Mouse (Mus musculus) kidney, adult 2 months (tissue): ENCODE measurements around the gene Dapk1. TPM values are rescaled to one million over a fixed set of nuclear protein-coding genes. Genes with fewer than 3 reads are reported as not detected.
A peak's percentile ranks its signal among the peaks of the same experiment; 100 is the strongest.

ENCODE experiments used
- DNase-seq: peaks from one replicate; pipeline ENCODE4 v3.0.0; 2021
- H3K27ac ChIP-seq: fragments of 200-500 bp; 2 replicates; pipeline ENCODE4 v1.5.1; 2012; ENCODE audit warnings: low read depth, low read length, control low read depth, inconsistent platforms; ENCODE audit not compliant: insufficient read depth
- H3K27me3 ChIP-seq: fragments of 200-500 bp; replicated peaks from 2 replicates; pipeline ENCODE4 v1.6.1; 2012; ENCODE audit warnings: mild to moderate bottlenecking, moderate library complexity, low read length, inconsistent platforms; ENCODE audit not compliant: control insufficient read depth, insufficient read depth
- H3K36me3 ChIP-seq: fragments of 200-500 bp; 2 replicates; pipeline ENCODE4 v1.6.1; 2012; ENCODE audit warnings: mild to moderate bottlenecking, moderate library complexity, low read length, inconsistent platforms; ENCODE audit not compliant: control insufficient read depth, insufficient read depth
- H3K4me1 ChIP-seq: fragments of 200-500 bp; 2 replicates; pipeline ENCODE4 v1.6.1; 2011; ENCODE audit warnings: low read length; ENCODE audit not compliant: control insufficient read depth, insufficient read depth
- H3K4me3 ChIP-seq: fragments of 200-500 bp; 2 replicates; pipeline ENCODE4 v1.5.1; 2011; ENCODE audit warnings: mild to moderate bottlenecking, low read depth, low read length, control low read depth; ENCODE audit not compliant: insufficient read depth
- CTCF ChIP-seq: fragments of 200-500 bp; conservative IDR thresholded peaks from 2 replicates; pipeline ENCODE4 v1.5.1; 2011; ENCODE audit warnings: low read depth, mild to moderate bottlenecking, control low read depth, low read length, moderate library complexity, mixed read lengths; ENCODE audit not compliant: insufficient read depth, insufficient read length
- POLR2A ChIP-seq: fragments of 200-500 bp; IDR thresholded peaks from one replicate; pipeline ENCODE4 v1.6.1; 2011; ENCODE audit warnings: low read depth, low read length, control low read depth
- WGBS: fragments of 180-500 bp; shearing (Covaris S2); methylation state at CpG from one replicate; pipeline ENCODE4 v1.1.7; 2018; 5-methylcytosine and 5-hydroxymethylcytosine counted together
- polyA plus RNA-seq: library from polyadenylated mRNA; depleted of rRNA; stranded (reverse); fragments of >200 nt; gene quantifications from 2 replicates; pipeline ENCODE4 v1.2.3, GENCODE M21; 2012

The Dapk1 gene
- polyA plus RNA-seq, 1 experiment = 39.5 TPM

DNA sequence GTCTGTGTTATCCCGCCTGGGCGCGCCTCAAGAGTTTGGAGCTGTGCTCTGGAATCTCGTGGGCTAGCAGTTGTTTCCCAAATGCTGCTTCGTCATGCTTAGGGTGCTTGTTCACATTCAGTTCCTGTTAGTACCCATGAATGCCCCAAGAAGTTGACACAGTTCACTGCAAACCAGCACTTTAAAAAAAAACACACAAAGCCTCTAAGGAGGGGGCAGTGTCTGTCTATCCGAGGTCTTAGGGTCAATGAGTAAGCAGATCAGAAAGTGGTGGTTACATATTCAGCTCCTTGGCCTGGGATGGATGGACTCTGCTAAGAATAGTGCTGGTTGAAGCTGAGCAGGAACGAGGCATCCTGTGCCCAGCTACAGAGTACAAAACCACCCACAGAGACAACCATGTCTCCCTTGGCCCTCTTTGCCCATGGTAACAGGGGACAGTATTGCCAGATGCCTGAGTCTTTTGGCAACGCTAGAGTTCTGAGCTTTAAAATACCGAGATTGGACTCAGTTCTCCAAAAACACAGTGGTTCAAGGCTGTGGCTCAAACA, 59.0 kb downstream of the Dapk1 start:
- WGBS = 38% methylated on average over 9 of the region's 9 CpGs
- DNase-seq = peak; percentile 72
- Histone ChIP-seq H3K4me3 (no peak overlapping the region), H3K27ac (peak overlapping the region; percentile 49; the same call in 1 of the 2 replicates), H3K36me3 (no peaks in the 10 kb centered on the region), H3K27me3 (no peaks in the 10 kb centered on the region), H3K4me1 (peaks cover 46% of the 10 kb centered on the region)
- TF ChIP-seq POLR2A = no peak
- no peak for TF ChIP-seq CTCF

DNA sequence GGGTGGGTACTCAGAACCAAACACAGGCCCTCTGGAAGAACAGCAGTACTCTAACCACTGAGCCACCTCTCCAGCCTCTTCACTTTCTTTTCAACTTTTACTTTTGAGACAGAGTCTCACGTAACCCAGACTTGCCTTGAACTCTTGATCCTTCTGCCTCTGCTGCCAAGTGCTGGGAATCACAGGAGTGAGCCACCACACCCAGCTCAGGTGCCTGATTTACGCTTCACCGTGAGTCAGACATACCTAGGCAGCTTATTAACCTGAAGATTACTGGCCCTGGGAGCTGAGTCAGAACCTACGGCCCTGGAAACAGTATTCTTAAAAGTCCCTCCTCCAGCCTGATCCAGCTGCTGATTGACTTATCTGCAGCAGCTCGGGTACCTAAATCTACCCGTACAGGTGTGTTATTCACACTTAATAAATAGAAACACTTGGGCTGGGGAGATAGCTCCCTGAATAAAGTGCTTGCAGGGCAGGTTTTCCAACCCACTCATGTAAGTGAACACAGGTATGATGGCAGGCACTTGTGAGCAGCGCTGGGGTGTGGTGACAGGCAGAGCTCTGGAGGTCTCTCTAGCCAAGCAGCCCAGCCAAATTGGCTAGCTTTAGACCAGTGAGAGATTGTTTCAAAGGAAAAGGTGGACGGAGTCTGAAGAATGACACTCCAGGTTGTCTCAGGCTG, 60.9 kb downstream of the Dapk1 start:
- peak; percentile 68 for DNase-seq
- TF ChIP-seq CTCF (no peak), POLR2A (no peak)
- Histone ChIP-seq H3K4me1 (peaks cover 47% of the 10 kb centered on the region), H3K27me3 (no peaks in the 10 kb centered on the region), H3K27ac (peak overlapping the region; percentile 9; the same call in 1 of the 2 replicates), H3K4me3 (no peak overlapping the region), H3K36me3 (no peaks in the 10 kb centered on the region)
- WGBS = 57% methylated on average over 8 of the region's 8 CpGs

GRCm38 (mm10) chr13:60664058-60664457, 62.3 kb downstream of the Dapk1 start:
- no peak for TF ChIP-seq POLR2A
- TF ChIP-seq CTCF = no peak
- 37% methylated on average over 3 of the region's 3 CpGs for WGBS
- Histone ChIP-seq H3K4me3 (no peak overlapping the region), H3K27ac (peak overlapping the region; percentile 41), H3K36me3 (no peaks in the 10 kb centered on the region), H3K27me3 (no peaks in the 10 kb centered on the region), H3K4me1 (peaks cover 54% of the 10 kb centered on the region)
- DNase-seq = peak; percentile 75

DNA sequence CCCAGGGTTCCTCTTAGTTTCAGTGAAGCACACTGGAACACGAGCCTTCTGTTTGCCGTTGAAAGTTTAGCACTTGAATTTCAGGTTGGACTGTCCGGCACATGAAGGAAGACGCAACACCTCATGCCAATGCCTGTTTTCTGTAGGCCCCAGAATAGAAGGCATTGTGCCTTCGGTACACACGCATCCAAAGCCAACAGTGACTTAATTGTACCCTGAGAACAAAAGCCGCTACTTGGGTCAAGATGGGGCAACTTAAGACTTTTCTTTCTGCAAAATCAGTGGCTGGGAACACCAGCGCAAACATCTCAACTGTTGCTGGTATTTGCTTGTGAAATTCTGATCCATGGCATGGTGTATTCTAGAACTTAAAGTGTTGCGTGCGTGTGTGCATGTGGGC, 63.1 kb downstream of the Dapk1 start:
- 82% methylated on average over 10 of the region's 10 CpGs for WGBS
- TF ChIP-seq POLR2A = no peak
- no peak for TF ChIP-seq CTCF
- Histone ChIP-seq H3K27me3 (no peaks in the 10 kb centered on the region), H3K27ac (no peak overlapping the region), H3K4me1 (peaks cover 52% of the 10 kb centered on the region), H3K36me3 (no peaks in the 10 kb centered on the region), H3K4me3 (no peak overlapping the region)
- no peak for DNase-seq

GRCm38 (mm10) chr13:60665402-60665801, 63.7 kb downstream of the Dapk1 start:
- WGBS = 58% methylated on average over 4 of the region's 4 CpGs
- TF ChIP-seq CTCF (no peak), POLR2A (no peak)
- H3K4me1 ChIP-seq = peaks cover 51% of the 10 kb centered on the region

DNA sequence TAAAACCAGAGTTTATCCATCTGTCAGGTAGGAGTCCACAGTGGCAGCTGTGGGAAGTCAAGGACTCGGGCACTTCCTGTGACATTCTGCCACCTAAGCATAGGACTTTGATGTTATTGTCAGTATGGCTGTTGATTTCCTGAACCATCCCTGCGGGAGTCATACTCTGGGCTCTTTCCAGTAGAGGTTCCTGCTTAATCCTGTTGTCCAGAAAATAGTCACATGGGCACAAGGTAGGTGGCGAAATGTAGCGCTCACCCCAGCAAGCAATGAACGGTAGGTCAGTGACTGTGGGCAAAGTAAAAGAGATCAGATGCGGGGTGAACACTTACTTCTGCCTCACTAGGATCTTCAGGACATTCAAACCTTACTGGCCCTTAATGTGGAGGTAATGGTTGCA, 66.3 kb downstream of the Dapk1 start:
- WGBS = 32% methylated on average over 6 of the region's 6 CpGs
- Histone ChIP-seq H3K27me3 (no peaks in the 10 kb centered on the region), H3K27ac (peak overlapping the region; percentile 21; the same call in 1 of the 2 replicates), H3K36me3 (no peaks in the 10 kb centered on the region), H3K4me1 (peaks cover 47% of the 10 kb centered on the region), H3K4me3 (no peak overlapping the region)
- DNase-seq = peak; percentile 75
- TF ChIP-seq CTCF = no peak
- no peak for TF ChIP-seq POLR2A

More at GRCm38 (mm10) chr13:60665402-60665801, 63.7 kb downstream of the Dapk1 start:
- DNase-seq = peak; percentile 60
- H3K27ac ChIP-seq = no peak overlapping the region
- H3K36me3 ChIP-seq = no peaks in the 10 kb centered on the region
- no peaks in the 10 kb centered on the region for H3K27me3 ChIP-seq
- H3K4me3 ChIP-seq = no peak overlapping the region

GRCm38 (mm10) chr13:60670605-60671004, 68.9 kb downstream of the Dapk1 start:
- Histone ChIP-seq H3K27me3 (no peaks in the 10 kb centered on the region), H3K27ac (peak overlapping the region; percentile 51), H3K36me3 (no peaks in the 10 kb centered on the region), H3K4me3 (no peak overlapping the region), H3K4me1 (peaks cover 44% of the 10 kb centered on the region)
- TF ChIP-seq CTCF = no peak
- no peak for TF ChIP-seq POLR2A
- DNase-seq = peak; percentile 55
- WGBS = 31% methylated on average over 10 of the region's 10 CpGs
